Mouse (Mus musculus): ENCODE measurements at regions not wholly inside any gene's neighbourhood (a gene's known extent, or its start where the extent isn't known, plus 50 kb on each side); places are given as distances from the start of the nearest gene placed in this dataset.

- no peak for ATAC-seq
These were observed 847.0 kb downstream of the Ets1 start for GRCm38 (mm10) chr9:33482845-33483540.

GRCm38 (mm10) chr9:33483541-33483846, 847.5 kb downstream of the Ets1 start:
- no peak for ATAC-seq

- ATAC-seq: no peak
These were observed 897.2 kb downstream of the Ets1 start for GRCm38 (mm10) chr9:33533101-33533810.

- ATAC-seq: no peak
These were observed 907.3 kb downstream of the Ets1 start for GRCm38 (mm10) chr9:33543301-33543700.

GRCm38 (mm10) chr9:33546126-33546737, 910.2 kb downstream of the Ets1 start:
- no peak for ATAC-seq

GRCm38 (mm10) chr9:33549395-33549794, 913.4 kb downstream of the Ets1 start:
- ATAC-seq: no peak

GRCm38 (mm10) chr9:33571990-33572389, 913.7 kb upstream of the Kirrel3 start:
- ATAC-seq: no peak

- ATAC-seq: no peak
These were observed 874.2 kb upstream of the Kirrel3 start for GRCm38 (mm10) chr9:33611511-33611910.

- ATAC-seq: no peak
These were observed 861.3 kb upstream of the Kirrel3 start for GRCm38 (mm10) chr9:33624378-33624777.

- no peak for ATAC-seq
These were observed 855.8 kb upstream of the Kirrel3 start for GRCm38 (mm10) chr9:33629731-33630473.

- ATAC-seq: no peak
These were observed 822.7 kb upstream of the Kirrel3 start for GRCm38 (mm10) chr9:33662978-33663377.

GRCm38 (mm10) chr9:33681129-33681528, 804.6 kb upstream of the Kirrel3 start:
- ATAC-seq: no peak

- no peak for ATAC-seq
These were observed 794.0 kb upstream of the Kirrel3 start for GRCm38 (mm10) chr9:33691731-33692130.

GRCm38 (mm10) chr9:33717614-33718013, 768.1 kb upstream of the Kirrel3 start:
- no peak for ATAC-seq

- ATAC-seq: no peak
These were observed 760.9 kb upstream of the Kirrel3 start for GRCm38 (mm10) chr9:33724811-33725210.

- ATAC-seq: peak; percentile 45
These were observed 757.6 kb upstream of the Kirrel3 start for GRCm38 (mm10) chr9:33728058-33728457.

- ATAC-seq: no peak
These were observed 725.0 kb upstream of the Kirrel3 start for GRCm38 (mm10) chr9:33760701-33761100.

- no peak for ATAC-seq
These were observed 719.5 kb upstream of the Kirrel3 start for GRCm38 (mm10) chr9:33766235-33766634.

- ATAC-seq: no peak
These were observed 715.9 kb upstream of the Kirrel3 start for GRCm38 (mm10) chr9:33769811-33770210.

- ATAC-seq: no peak
These were observed 711.5 kb upstream of the Kirrel3 start for GRCm38 (mm10) chr9:33774178-33774577.

- ATAC-seq: no peak
These were observed 695.1 kb upstream of the Kirrel3 start for GRCm38 (mm10) chr9:33790617-33791016.

GRCm38 (mm10) chr9:33800250-33800649, 685.4 kb upstream of the Kirrel3 start:
- ATAC-seq: no peak

GRCm38 (mm10) chr9:33800763-33801162, 684.9 kb upstream of the Kirrel3 start:
- no peak for ATAC-seq

Data from CD4-positive, CD25-positive, alpha-beta regulatory T cell, adult 4 months (primary cell).